Mouse (Mus musculus): ENCODE results near the gene Hba-x. TPM values are rescaled to one million over a fixed set of nuclear protein-coding genes. Genes with fewer than 3 reads are reported as not detected.
"Not testable (repeated sequence)": the region's sequence is repeated elsewhere in the genome, so short reads cannot be mapped to it uniquely, and the experiment has no call there.

Gene Hba-x
- polyA plus RNA-seq, 1 experiment from 2014 or later: 1,607 TPM

- Histone ChIP-seq H3K36me3 (replicated peaks) (no peaks in the 10 kb centered on the region), H3K4me1 (no peaks in the 10 kb centered on the region), H3K4me2 (no peak overlapping the region), H3K9me3 (no peaks in the 10 kb centered on the region), H3K27me3 (peaks cover 10% of the 10 kb centered on the region; the same call in 1 of the 2 replicates), H3K9ac (no peak overlapping the region), H3K27ac (no peak overlapping the region), H3K4me3 (replicated peaks) (no peak overlapping the region)
- no peak for ATAC-seq (ENCODE audit: low FRiP score)
- 78% methylated on average over 2 of the region's 2 CpGs for WGBS
Observed at GRCm38 (mm10) chr11:32280646-32281045, 4.4 kb downstream of the Hba-x start.

DNA sequence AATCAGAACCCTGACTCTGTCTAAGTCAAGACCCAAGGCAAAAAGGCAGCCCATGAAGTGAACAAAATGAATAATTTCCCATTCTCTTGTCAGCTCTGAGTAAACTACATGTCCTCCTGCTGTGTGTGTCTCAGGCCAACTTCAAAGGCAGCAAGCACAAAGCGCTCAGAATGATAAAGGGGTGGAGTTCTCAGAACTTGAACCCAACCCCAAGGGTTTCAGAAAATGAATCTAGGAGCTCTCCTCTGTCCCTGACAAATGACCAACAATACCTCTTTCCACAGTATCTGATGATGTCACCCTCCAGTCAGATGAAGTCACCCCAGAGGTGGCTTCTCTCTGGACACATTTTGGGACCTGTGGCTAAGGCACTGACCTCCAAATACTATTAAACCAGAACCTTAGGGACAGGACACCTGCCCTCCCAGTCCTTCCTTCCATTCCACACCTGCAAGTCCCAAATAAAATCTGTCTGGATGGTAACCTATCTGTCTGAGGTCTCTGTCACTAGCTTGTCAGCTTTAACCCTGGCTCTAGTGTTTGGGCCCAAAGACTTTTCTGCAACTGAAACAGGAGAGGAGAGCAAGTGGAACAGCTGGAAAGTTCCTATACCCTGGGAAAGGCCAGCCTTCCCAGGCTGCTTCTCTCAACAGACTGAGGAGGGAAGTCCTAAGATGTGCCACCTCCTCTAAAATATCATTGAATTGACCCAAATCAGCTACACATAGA, 5.4 kb downstream of the Hba-x start:
- Histone ChIP-seq H3K9me3 (no peaks in the 10 kb centered on the region), H3K4me2 (no peak overlapping the region), H3K4me1 (no peaks in the 10 kb centered on the region), H3K36me3 (replicated peaks) (no peaks in the 10 kb centered on the region), H3K9ac (no peak overlapping the region), H3K27me3 (peaks cover 8% of the 10 kb centered on the region; the same call in 1 of the 2 replicates), H3K4me3 (replicated peaks) (no peak overlapping the region), H3K27ac (no peak overlapping the region)
- no peak for ATAC-seq (ENCODE audit: low FRiP score)
- 86% methylated on average over 1 of the region's 1 CpGs for WGBS

DNA sequence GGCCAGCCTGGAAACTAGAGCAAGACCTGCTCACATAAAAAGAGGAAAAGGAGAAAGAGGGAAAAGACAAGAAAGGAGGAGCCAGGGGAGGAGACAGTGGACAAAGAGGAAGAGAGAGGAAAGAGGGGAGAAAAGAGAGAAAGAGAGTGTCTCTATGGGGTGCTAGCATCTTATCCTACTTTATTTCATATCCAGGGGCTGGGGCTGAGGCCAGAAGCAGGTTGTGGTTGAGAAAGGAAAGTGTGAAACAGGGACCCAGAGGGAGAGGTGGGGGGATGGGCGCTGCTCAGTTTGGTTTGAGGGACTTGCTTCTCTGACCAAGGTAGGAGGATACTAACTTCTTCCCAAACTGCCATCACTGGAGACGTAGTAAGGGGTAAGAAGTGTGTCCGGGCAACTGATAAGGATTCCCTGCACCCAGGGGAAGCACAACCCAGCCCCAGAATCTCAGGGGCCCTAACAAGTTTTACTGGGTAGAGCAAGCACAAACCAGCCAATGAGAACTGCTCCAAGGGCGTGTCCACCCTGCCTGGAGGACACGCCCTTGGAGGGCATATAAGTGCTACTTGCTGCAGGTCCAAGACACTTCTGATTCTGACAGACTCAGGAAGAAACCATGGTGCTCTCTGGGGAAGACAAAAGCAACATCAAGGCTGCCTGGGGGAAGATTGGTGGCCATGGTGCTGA, 7.0 kb downstream of the Hba-x start, which contains the start of gene Hba-a1:
Hba-a1 (plus strand) TSS at position 421 of the 687 bp plus-strand sequence.
- not testable (repeated sequence) for H3K4me2 ChIP-seq; H3K4me3 ChIP-seq (replicated peaks); H3K27me3 ChIP-seq; H3K36me3 ChIP-seq (replicated peaks); H3K9ac ChIP-seq; H3K27ac ChIP-seq; ATAC-seq (ENCODE audit: low FRiP score); H3K4me1 ChIP-seq; H3K9me3 ChIP-seq
- 75% methylated on average over 1 of the region's 5 CpGs for WGBS

DNA sequence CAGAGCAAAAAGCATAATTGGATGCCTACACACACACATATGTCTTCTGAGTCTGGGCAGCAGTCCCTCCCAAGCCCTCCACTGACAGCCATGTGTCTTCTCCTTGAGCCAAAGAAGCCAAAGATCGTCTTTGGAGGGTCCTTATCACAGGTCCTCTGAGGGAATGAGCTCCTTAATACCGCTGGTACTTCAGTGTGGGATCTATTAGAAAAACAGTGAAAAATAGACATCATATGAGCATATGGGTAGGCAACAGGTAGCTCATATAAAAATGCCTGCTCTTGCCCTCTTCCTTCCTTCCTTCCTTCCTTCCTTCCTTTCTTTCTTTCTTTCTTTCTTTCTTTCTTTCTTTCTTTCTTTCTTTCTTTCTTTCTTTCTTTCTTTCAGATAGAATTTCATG, 8.4 kb downstream of the Hba-x start:
- H3K9me3 ChIP-seq; ATAC-seq (ENCODE audit: low FRiP score): not testable (repeated sequence)
- WGBS: 67% methylated on average over 2 of the region's 2 CpGs

GRCm38 (mm10) chr11:32285031-32285775, 9.0 kb downstream of the Hba-x start:
- ATAC-seq (ENCODE audit: low FRiP score): no peak
- Histone ChIP-seq H3K9me3 (no peaks in the 10 kb centered on the region), H3K27me3 (peaks cover 12% of the 10 kb centered on the region), H3K4me2 (no peak overlapping the region), H3K9ac (no peak overlapping the region), H3K4me1 (no peaks in the 10 kb centered on the region), H3K4me3 (replicated peaks) (no peak overlapping the region), H3K36me3 (replicated peaks) (no peaks in the 10 kb centered on the region), H3K27ac (no peak overlapping the region)
- 86% methylated on average over 7 of the region's 7 CpGs for WGBS

More for the DNA sequence above, 8.4 kb downstream of the Hba-x start:
- peaks cover 12% of the 10 kb centered on the region for H3K27me3 ChIP-seq
- H3K27ac ChIP-seq; H3K9ac ChIP-seq; H3K4me1 ChIP-seq; H3K4me3 ChIP-seq (replicated peaks); H3K4me2 ChIP-seq; H3K36me3 ChIP-seq (replicated peaks): not testable (repeated sequence)

DNA sequence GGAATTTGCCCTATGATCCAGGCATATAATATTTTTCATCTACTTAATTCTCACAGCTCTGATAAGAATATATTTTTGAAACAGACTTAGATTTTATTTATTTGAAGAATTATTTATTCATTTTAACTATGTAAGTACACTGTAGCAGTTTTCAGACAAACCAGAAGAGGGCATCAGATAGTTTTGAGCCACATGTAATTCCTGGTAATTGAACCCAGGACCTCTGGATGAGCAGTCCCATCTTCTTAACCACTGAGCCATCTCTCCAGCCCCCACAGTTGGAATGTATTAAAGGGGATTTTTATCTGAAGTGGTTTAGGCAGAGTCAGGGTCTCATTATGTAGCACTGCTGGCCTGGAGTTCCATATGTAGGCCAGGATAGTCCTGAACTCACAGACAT, 9.7 kb downstream of the Hba-x start:
- H3K4me2 ChIP-seq; ATAC-seq (ENCODE audit: low FRiP score); H3K4me3 ChIP-seq (replicated peaks); H3K36me3 ChIP-seq (replicated peaks); H3K9ac ChIP-seq; H3K4me1 ChIP-seq; H3K27ac ChIP-seq; H3K9me3 ChIP-seq: not testable (repeated sequence)
- H3K27me3 ChIP-seq: peaks cover 12% of the 10 kb centered on the region

DNA sequence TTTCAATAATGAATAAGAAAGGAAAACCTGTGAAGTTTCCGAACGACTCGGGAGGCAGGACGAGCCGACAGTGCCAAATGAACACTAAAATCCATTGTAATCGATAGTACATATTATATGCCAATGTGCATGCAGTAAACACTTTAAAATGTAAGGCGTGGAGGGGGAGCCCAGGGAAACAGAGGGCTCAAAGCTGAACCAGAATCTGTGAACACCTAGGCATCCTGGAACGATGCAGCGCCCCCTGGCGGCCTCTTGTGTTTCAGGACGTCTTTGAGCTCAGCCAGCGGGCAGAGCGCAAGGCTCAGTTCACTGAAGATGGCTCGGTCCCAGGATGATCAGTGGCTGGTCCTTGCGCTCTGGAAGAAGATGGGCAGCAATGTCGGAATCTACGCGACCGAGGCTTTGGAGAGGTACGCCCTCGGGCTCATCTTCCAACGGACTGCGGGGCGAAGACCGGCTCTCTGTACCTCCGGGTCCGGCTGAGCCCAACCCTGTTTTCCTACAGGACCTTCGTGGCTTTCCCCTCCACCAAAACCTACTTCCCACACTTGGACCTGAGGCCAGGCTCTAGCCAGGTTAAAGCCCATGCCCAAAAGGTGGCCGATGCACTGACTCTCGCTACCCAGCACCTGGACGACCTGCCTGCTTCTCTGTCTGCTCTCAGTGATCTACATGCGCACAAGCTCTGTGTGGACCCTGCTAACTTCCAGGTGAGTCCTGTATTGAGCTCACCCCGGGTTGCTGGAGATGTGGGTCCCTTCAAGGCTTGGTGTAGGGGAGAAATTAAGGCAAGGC, 10.7 kb downstream of the Hba-x start, which contains the start of gene Hbq1b:
Hbq1b (plus strand) TSS at position 271 of the 798 bp plus-strand sequence.
- Histone ChIP-seq H3K4me2 (peak within 1 kb of the TSS; percentile 51), H3K27ac (0 out of 2 replicates have a peak within 1 kb of the TSS, but pooled peaks have one; percentile 31), H3K27me3 (peaks cover 15% of the 10 kb centered on the region), H3K4me3 (replicated peaks) (peak within 1 kb of the TSS; percentile 25)
- not testable (repeated sequence) for H3K36me3 ChIP-seq (replicated peaks); H3K9me3 ChIP-seq; H3K9ac ChIP-seq; H3K4me1 ChIP-seq
- WGBS: 24% methylated on average over 32 of the region's 33 CpGs
- ATAC-seq (ENCODE audit: low FRiP score): peak; percentile 77; the same call in 1 of the 2 replicates

GRCm38 (mm10) chr11:32287493-32287825, 11.3 kb downstream of the Hba-x start:
- Histone ChIP-seq H3K4me1 (no peaks in the 10 kb centered on the region), H3K4me3 (replicated peaks) (no peak overlapping the region), H3K36me3 (replicated peaks) (no peaks in the 10 kb centered on the region), H3K4me2 (no peak overlapping the region), H3K27me3 (peaks cover 15% of the 10 kb centered on the region), H3K9me3 (no peaks in the 10 kb centered on the region), H3K9ac (no peak overlapping the region), H3K27ac (no peak overlapping the region)
- peak; percentile 17; the same call in 1 of the 2 replicates for ATAC-seq (ENCODE audit: low FRiP score)
- 74% methylated on average over 9 of the region's 9 CpGs for WGBS

GRCm38 (mm10) chr11:32292819-32293218, 16.6 kb downstream of the Hba-x start:
- not testable (repeated sequence) for H3K36me3 ChIP-seq (replicated peaks); H3K9me3 ChIP-seq; H3K4me3 ChIP-seq (replicated peaks); H3K27ac ChIP-seq; H3K4me2 ChIP-seq; H3K27me3 ChIP-seq; H3K4me1 ChIP-seq; ATAC-seq (ENCODE audit: low FRiP score); H3K9ac ChIP-seq
- WGBS: 89% methylated on average over 4 of the region's 4 CpGs

DNA sequence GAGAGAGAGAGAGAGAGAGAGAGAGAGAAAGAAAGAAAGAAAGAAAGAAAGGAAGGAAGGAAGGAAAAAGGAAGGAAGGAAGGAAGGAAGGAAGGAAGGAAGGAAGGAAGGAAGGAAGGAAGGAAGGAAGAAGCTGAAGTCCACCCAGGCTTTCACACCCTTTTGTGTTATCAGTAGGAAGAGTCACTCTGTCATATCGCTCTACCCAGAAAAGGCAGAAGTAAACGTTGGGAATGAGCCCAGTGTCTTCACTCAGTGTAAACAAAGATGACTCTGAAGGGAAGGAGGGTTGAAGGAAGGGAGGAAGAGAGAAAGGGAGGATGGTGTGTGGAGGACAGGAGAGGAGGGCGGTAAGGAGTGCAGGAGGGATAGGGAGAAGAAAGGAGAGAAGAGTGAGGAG, 17.3 kb downstream of the Hba-x start:
- H3K27ac ChIP-seq; H3K4me1 ChIP-seq; H3K4me2 ChIP-seq; H3K9me3 ChIP-seq; H3K9ac ChIP-seq; ATAC-seq (ENCODE audit: low FRiP score); H3K36me3 ChIP-seq (replicated peaks); H3K27me3 ChIP-seq; H3K4me3 ChIP-seq (replicated peaks): not testable (repeated sequence)
- WGBS: 70% methylated on average over 3 of the region's 3 CpGs

DNA sequence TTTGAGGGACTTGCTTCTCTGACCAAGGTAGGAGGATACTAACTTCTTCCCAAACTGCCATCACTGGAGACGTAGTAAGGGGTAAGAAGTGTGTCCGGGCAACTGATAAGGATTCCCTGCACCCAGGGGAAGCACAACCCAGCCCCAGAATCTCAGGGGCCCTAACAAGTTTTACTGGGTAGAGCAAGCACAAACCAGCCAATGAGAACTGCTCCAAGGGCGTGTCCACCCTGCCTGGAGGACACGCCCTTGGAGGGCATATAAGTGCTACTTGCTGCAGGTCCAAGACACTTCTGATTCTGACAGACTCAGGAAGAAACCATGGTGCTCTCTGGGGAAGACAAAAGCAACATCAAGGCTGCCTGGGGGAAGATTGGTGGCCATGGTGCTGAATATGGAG, 20.0 kb downstream of the Hba-x start, which contains the start of gene Hba-a2:
Hba-a2 (plus strand) TSS at position 287 of the 400 bp plus-strand sequence.
- H3K27ac ChIP-seq; H3K36me3 ChIP-seq (replicated peaks); H3K4me3 ChIP-seq (replicated peaks); H3K27me3 ChIP-seq; H3K4me2 ChIP-seq; ATAC-seq (ENCODE audit: low FRiP score); H3K9me3 ChIP-seq; H3K9ac ChIP-seq; H3K4me1 ChIP-seq: not testable (repeated sequence)
- no CpG with 5 or more reads among the region's 4 CpGs for WGBS

- H3K9me3 ChIP-seq; H3K4me2 ChIP-seq; H3K36me3 ChIP-seq (replicated peaks); ATAC-seq (ENCODE audit: low FRiP score); H3K9ac ChIP-seq; H3K4me1 ChIP-seq; H3K27ac ChIP-seq; H3K4me3 ChIP-seq (replicated peaks): not testable (repeated sequence)
- WGBS: 42% methylated on average over 2 of the region's 2 CpGs
- H3K27me3 ChIP-seq: peaks cover 15% of the 10 kb centered on the region
Observed at GRCm38 (mm10) chr11:32297417-32297816, 21.2 kb downstream of the Hba-x start.
